Mouse (Mus musculus) midbrain, embryonic 11.5 days (tissue): ENCODE results near the gene BC107364. TPM values are rescaled to one million over a fixed set of nuclear protein-coding genes. Genes with fewer than 3 reads are reported as not detected.
A peak's percentile ranks its signal among the peaks of the same experiment; 100 is the strongest.
"Not testable (repeated sequence)": the region's sequence is repeated elsewhere in the genome, so short reads cannot be mapped to it uniquely, and the experiment has no call there.

ENCODE experiments used
- ATAC-seq: fragments of 200-750 bp; cut with Nextera tagmentation; 2 replicates; pipeline ENCODE4 v1.8.0; 2017; ENCODE audit warnings: moderate TSS enrichment, moderate library complexity; ENCODE audit not compliant: low FRiP score
- DNase-seq: peaks from one replicate; pipeline ENCODE4 v3.0.0; 2015; ENCODE audit warnings: low spot score; ENCODE audit errors: missing footprints
- H3K27ac ChIP-seq: fragments of 300-500 bp; sonication (generic); 2 replicates; pipeline ENCODE4 v1.5.1; 2014; ENCODE audit warnings: low read depth, low read length
- H3K27me3 ChIP-seq: fragments of 300-500 bp; sonication (generic); 2 replicates; pipeline ENCODE4 v1.6.1; 2014; ENCODE audit warnings: mild to moderate bottlenecking, low read length, moderate library complexity, mixed read lengths; ENCODE audit not compliant: control insufficient read depth, insufficient read depth
- H3K36me3 ChIP-seq: fragments of 300-500 bp; sonication (generic); 2 replicates; pipeline ENCODE4 v1.6.1; 2014; ENCODE audit warnings: mild to moderate bottlenecking, low read length, moderate library complexity, mixed read lengths; ENCODE audit not compliant: control insufficient read depth, insufficient read depth
- H3K4me1 ChIP-seq: fragments of 300-500 bp; sonication (generic); 2 replicates; pipeline ENCODE4 v1.6.1; 2014; ENCODE audit warnings: low read length; ENCODE audit not compliant: control insufficient read depth, insufficient read depth
- H3K4me2 ChIP-seq: fragments of 300-500 bp; sonication (generic); 2 replicates; pipeline ENCODE4 v1.6.1; 2014; ENCODE audit warnings: mild to moderate bottlenecking, moderate library complexity
- H3K4me3 ChIP-seq: fragments of 300-500 bp; sonication (generic); 2 replicates; pipeline ENCODE4 v1.5.1; 2014; ENCODE audit warnings: low read depth, low read length
- H3K9ac ChIP-seq: fragments of 300-500 bp; sonication (generic); 2 replicates; pipeline ENCODE4 v1.6.1; 2014; ENCODE audit warnings: low read length
- H3K9me3 ChIP-seq: fragments of 300-500 bp; sonication (generic); 2 replicates; pipeline ENCODE4 v1.6.1; 2016; ENCODE audit warnings: low read length; ENCODE audit not compliant: control insufficient read depth
- WGBS: fragments of 180-500 bp; shearing (Covaris S2); extraction: QIAGEN DNeasy Blood & Tissue Kit; methylation state at CpG from one replicate; pipeline ENCODE4 v1.1.7; 2014; 5-methylcytosine and 5-hydroxymethylcytosine counted together
- polyA plus RNA-seq: library from polyadenylated mRNA; unstranded; fragments of >200 nt; fragmentation: Nextera tagmentation; extraction: Ambion mirVana; gene quantifications from 2 replicates; pipeline ENCODE4 v1.2.1, GENCODE M21; 2014

Gene BC107364
- polyA plus RNA-seq, 1 experiment from 2014 or later: not detected

- H3K27me3 ChIP-seq: 0 out of 2 replicates have a peak, but pooled peaks cover 2% of the 10 kb centered on the region
- WGBS: 5% methylated on average over 26 of the region's 26 CpGs
- peak overlapping the region; percentile 48 for H3K4me2 ChIP-seq
- peak overlapping the region; percentile 26 for H3K4me3 ChIP-seq
- peaks cover 5% of the 10 kb centered on the region; the same call in 1 of the 2 replicates for H3K4me1 ChIP-seq
- peak overlapping the region; percentile 40; the same call in 1 of the 2 replicates for H3K9ac ChIP-seq
- DNase-seq (peak; percentile 92), ATAC-seq (no peak)
- H3K27ac ChIP-seq: peak overlapping the region; percentile 54
- H3K9me3 ChIP-seq: no peaks in the 10 kb centered on the region
- H3K36me3 ChIP-seq: no peaks in the 10 kb centered on the region
Observed at GRCm38 (mm10) chr3:96487596-96488289, 35.6 kb upstream of the BC107364 start.

DNA sequence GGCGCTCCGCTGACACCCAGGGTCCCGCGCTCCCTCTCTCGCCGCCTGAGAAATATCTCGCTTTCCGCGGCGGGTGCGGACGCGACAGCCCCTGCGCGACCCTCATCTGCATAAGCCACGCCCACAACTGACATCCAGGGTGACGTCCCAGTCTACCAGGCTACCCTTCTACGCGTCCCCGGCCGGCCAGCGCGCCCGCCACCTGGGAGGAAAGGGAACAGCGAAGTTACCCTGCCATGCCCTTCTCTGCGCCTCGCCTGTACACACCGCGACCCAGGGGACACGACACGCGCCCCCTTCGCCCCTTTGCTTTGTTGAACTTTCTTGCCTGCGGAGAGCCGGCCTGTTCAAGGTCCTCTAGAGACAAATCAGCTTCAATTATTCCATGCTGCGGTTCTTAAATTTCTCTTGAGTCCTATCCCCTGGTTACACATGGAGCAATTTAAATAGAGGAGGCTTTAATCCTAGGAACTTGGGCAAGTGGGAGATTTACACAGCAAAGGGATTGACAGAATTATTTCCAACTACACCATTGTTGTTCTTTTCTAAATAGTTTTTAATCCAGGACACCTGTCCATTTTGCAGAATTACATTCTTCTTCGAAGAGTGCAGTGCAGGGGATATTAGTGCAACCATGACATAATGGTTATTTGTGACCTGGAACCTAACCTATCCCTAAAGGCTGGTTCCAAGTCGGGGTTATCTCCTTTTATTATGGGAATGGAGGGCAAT, 34.9 kb upstream of the BC107364 start:
- not testable (repeated sequence) for H3K9me3 ChIP-seq, H3K36me3 ChIP-seq, H3K4me1 ChIP-seq, H3K9ac ChIP-seq, H3K27ac ChIP-seq, H3K27me3 ChIP-seq
- ATAC-seq (peak; percentile 86), DNase-seq (peak; percentile 86)
- Histone ChIP-seq H3K4me2 (peak overlapping the region; percentile 39), H3K4me3 (peak overlapping the region; percentile 7; the same call in 1 of the 2 replicates)
- 14% methylated on average over 5 of the region's 38 CpGs for WGBS

- not testable (repeated sequence) for H3K27ac ChIP-seq, DNase-seq, H3K9me3 ChIP-seq, H3K4me3 ChIP-seq, H3K9ac ChIP-seq, H3K27me3 ChIP-seq, H3K4me1 ChIP-seq, H3K4me2 ChIP-seq, H3K36me3 ChIP-seq
- ATAC-seq: peak; percentile 63
- 1% methylated on average over 4 of the region's 34 CpGs for WGBS
Observed at GRCm38 (mm10) chr3:96486064-96486827, 34.1 kb upstream of the BC107364 start.

DNA sequence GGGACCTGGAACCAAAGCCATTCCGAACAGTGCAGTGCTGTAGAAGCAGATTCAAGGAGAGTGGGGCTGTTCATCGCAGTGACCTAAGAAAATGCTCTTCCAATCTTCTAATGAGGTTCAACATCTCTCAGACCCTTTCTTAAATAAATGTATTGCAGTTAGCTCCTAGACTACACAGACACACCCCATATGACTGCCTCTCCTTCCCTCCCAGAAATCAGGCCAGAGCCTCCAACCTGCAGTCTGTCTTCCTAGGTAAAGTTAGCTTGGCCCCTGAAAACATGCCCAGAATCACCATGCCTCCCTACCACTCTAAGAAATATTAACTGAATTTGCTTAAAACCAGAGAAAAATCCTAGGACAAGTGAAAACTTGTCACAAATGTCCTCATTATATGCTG, 33.3 kb upstream of the BC107364 start:
- Histone ChIP-seq H3K4me3 (no peak overlapping the region), H3K27me3 (0 out of 2 replicates have a peak, but pooled peaks cover 2% of the 10 kb centered on the region), H3K9ac (no peak overlapping the region), H3K4me1 (peaks cover 5% of the 10 kb centered on the region; the same call in 1 of the 2 replicates), H3K36me3 (no peaks in the 10 kb centered on the region), H3K4me2 (no peak overlapping the region), H3K9me3 (no peaks in the 10 kb centered on the region), H3K27ac (no peak overlapping the region)
- 82% methylated on average over 2 of the region's 2 CpGs for WGBS
- ATAC-seq (no peak), DNase-seq (peak; percentile 31)

- H3K4me2 ChIP-seq: no peak overlapping the region
- no peaks in the 10 kb centered on the region for H3K36me3 ChIP-seq
- no peak overlapping the region for H3K4me3 ChIP-seq
- no peak overlapping the region for H3K27ac ChIP-seq
- ATAC-seq: no peak
- DNase-seq: peak; percentile 67
- H3K9ac ChIP-seq: no peak overlapping the region
- 0 out of 2 replicates have a peak, but pooled peaks cover 2% of the 10 kb centered on the region for H3K27me3 ChIP-seq
- no peaks in the 10 kb centered on the region for H3K9me3 ChIP-seq
- peaks cover 5% of the 10 kb centered on the region; the same call in 1 of the 2 replicates for H3K4me1 ChIP-seq
- 83% methylated on average over 4 of the region's 4 CpGs for WGBS
Observed at GRCm38 (mm10) chr3:96484921-96485320, 32.8 kb upstream of the BC107364 start.

DNA sequence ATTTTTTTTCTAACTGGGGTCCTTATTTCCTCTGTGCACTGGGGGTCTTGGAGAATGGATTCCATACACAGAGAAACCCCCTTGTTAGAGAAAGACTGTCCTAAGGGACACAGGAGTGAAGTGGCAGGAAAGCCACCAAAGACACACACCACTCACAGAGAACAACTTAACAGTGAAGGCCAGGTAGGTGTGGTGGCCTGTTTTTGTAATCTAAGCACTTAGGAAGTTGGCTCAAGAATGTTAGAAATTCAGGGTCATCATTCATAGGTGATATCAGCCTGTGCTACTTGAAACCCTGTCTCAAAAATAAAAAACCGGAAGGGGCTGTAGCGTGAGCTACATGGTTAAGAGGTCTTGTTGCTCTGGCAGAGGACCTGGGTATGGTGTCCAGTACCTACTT, 31.8 kb upstream of the BC107364 start:
- WGBS: 95% methylated on average over 2 of the region's 2 CpGs
- peaks cover 5% of the 10 kb centered on the region; the same call in 1 of the 2 replicates for H3K4me1 ChIP-seq

GRCm38 (mm10) chr3:96483044-96483443, 30.9 kb upstream of the BC107364 start:
- H3K9ac ChIP-seq, H3K4me3 ChIP-seq, H3K36me3 ChIP-seq, H3K4me1 ChIP-seq, H3K4me2 ChIP-seq, H3K9me3 ChIP-seq, ATAC-seq, H3K27ac ChIP-seq, H3K27me3 ChIP-seq: not testable (repeated sequence)
- peak; percentile 56 for DNase-seq
- 42% methylated on average over 7 of the region's 7 CpGs for WGBS

More for the DNA sequence above, 31.8 kb upstream of the BC107364 start:
- H3K27ac ChIP-seq: no peak overlapping the region
- H3K4me3 ChIP-seq: no peak overlapping the region
- no peak overlapping the region for H3K9ac ChIP-seq
- H3K4me2 ChIP-seq: no peak overlapping the region
- no peak for ATAC-seq
- no peaks in the 10 kb centered on the region for H3K36me3 ChIP-seq
- peak; percentile 57 for DNase-seq
- H3K9me3 ChIP-seq: no peaks in the 10 kb centered on the region
- H3K27me3 ChIP-seq: peaks cover 2% of the 10 kb centered on the region; the same call in 1 of the 2 replicates

GRCm38 (mm10) chr3:96482451-96482850, 30.3 kb upstream of the BC107364 start:
- H3K4me3 ChIP-seq: no peak overlapping the region
- peaks cover 6% of the 10 kb centered on the region; the same call in 1 of the 2 replicates for H3K27me3 ChIP-seq
- 0 out of 2 replicates have a peak, but pooled peaks cover 2% of the 10 kb centered on the region for H3K4me1 ChIP-seq
- no peak overlapping the region for H3K27ac ChIP-seq
- 91% methylated on average over 13 of the region's 13 CpGs for WGBS
- H3K36me3 ChIP-seq: no peaks in the 10 kb centered on the region
- H3K9me3 ChIP-seq: no peaks in the 10 kb centered on the region
- H3K9ac ChIP-seq: no peak overlapping the region
- ATAC-seq (no peak), DNase-seq (peak; percentile 74)
- H3K4me2 ChIP-seq: no peak overlapping the region
